Mouse (Mus musculus): ENCODE measurements around the gene Ttc7b.

Ttc7b gene

GRCm38 (mm10) chr12:100331806-100332205, 188.8 kb downstream of the Ttc7b start:
- DNase-seq (ENCODE audit: low read depth, low spot score), result no peak

GRCm38 (mm10) chr12:100330234-100330633, 190.4 kb downstream of the Ttc7b start:
- no peak for DNase-seq (ENCODE audit: low read depth, low spot score)

- DNase-seq (ENCODE audit: low read depth, low spot score), result no peak
These were observed 191.6 kb downstream of the Ttc7b start for GRCm38 (mm10) chr12:100328998-100329397.

- DNase-seq (ENCODE audit: low read depth, low spot score), result no peak
These were observed 192.1 kb downstream of the Ttc7b start for GRCm38 (mm10) chr12:100328557-100328956.

GRCm38 (mm10) chr12:100326732-100327131, 193.9 kb downstream of the Ttc7b start:
- DNase-seq (ENCODE audit: low read depth, low spot score), result no peak

- no peak for DNase-seq (ENCODE audit: low read depth, low spot score)
These were observed 195.0 kb downstream of the Ttc7b start for GRCm38 (mm10) chr12:100325618-100326017.

GRCm38 (mm10) chr12:100325212-100325611, 195.4 kb downstream of the Ttc7b start:
- DNase-seq (ENCODE audit: low read depth, low spot score), result no peak

GRCm38 (mm10) chr12:100323641-100324040, 197.0 kb downstream of the Ttc7b start:
- DNase-seq (ENCODE audit: low read depth, low spot score), result no peak

- no peak for DNase-seq (ENCODE audit: low read depth, low spot score)
These were observed 198.4 kb downstream of the Ttc7b start for GRCm38 (mm10) chr12:100322225-100322624.

- no peak for DNase-seq (ENCODE audit: low read depth, low spot score)
These were observed 199.1 kb downstream of the Ttc7b start for GRCm38 (mm10) chr12:100321545-100321944.

GRCm38 (mm10) chr12:100319746-100320145, 200.9 kb downstream of the Ttc7b start:
- no peak for DNase-seq (ENCODE audit: low read depth, low spot score)

GRCm38 (mm10) chr12:100317936-100318335, 202.7 kb downstream of the Ttc7b start:
- DNase-seq (ENCODE audit: low read depth, low spot score), result no peak

- DNase-seq (ENCODE audit: low read depth, low spot score), result no peak
These were observed 204.5 kb downstream of the Ttc7b start for GRCm38 (mm10) chr12:100316094-100316493.

GRCm38 (mm10) chr12:100315119-100315885, 205.3 kb downstream of the Ttc7b start:
- DNase-seq (ENCODE audit: low read depth, low spot score), result no peak

- DNase-seq (ENCODE audit: low read depth, low spot score), result no peak
These were observed 206.7 kb downstream of the Ttc7b start for GRCm38 (mm10) chr12:100313785-100314375.

GRCm38 (mm10) chr12:100313209-100313608, 207.4 kb downstream of the Ttc7b start:
- no peak for DNase-seq (ENCODE audit: low read depth, low spot score)

- no peak for DNase-seq (ENCODE audit: low read depth, low spot score)
These were observed 209.9 kb downstream of the Ttc7b start for GRCm38 (mm10) chr12:100310471-100311392.

- DNase-seq (ENCODE audit: low read depth, low spot score), result no peak
These were observed 211.4 kb downstream of the Ttc7b start for GRCm38 (mm10) chr12:100309201-100309600.

- no peak for DNase-seq (ENCODE audit: low read depth, low spot score)
These were observed 212.9 kb downstream of the Ttc7b start for GRCm38 (mm10) chr12:100307501-100308260.

GRCm38 (mm10) chr12:100306336-100306735, 214.3 kb downstream of the Ttc7b start:
- no peak for DNase-seq (ENCODE audit: low read depth, low spot score)

GRCm38 (mm10) chr12:100305051-100305673, 215.5 kb downstream of the Ttc7b start:
- DNase-seq (ENCODE audit: low read depth, low spot score), result no peak
